Mouse (Mus musculus) erythroblast, adult 5-6 weeks (primary cell): ENCODE results near the gene Pten. TPM values are rescaled to one million over a fixed set of nuclear protein-coding genes. Genes with fewer than 3 reads are reported as not detected.

Experiments
- total RNA-seq, 2 experiments: library from RNA; stranded (forward) in 1 of 2; stranded (reverse) in 1 of 2; fragments of 150-400 nt in 1 of 2; fragments of 200-764, 138-1000 nt in 1 of 2; gene quantifications; 2 replicates each; pipeline versions ENCODE4 v1.2.3 to v1.2.4; 2015 to 2017; ENCODE audit warnings: low replicate concordance in 2 of 2

Pten gene
- total RNA-seq, 2 experiments from 2014 or later: 26.5 to 29.8 TPM

Other genes starting within 250 kb of the Pten start
- 2.9 and 9.8 TPM in 2 replicates for gene Papss2, start 161.7 kb upstream of the Pten start, total RNA-seq (2015; ENCODE audit: low replicate concordance)
- gene Papss2, start 161.7 kb upstream of the Pten start, total RNA-seq (2017; ENCODE audit: low replicate concordance): 2.0 and 3.1 TPM in 2 replicates
- 16.3 and 25.7 TPM in 2 replicates for gene Atad1, start 17.7 kb upstream of the Pten start, total RNA-seq (2015; ENCODE audit: low replicate concordance)
- gene Atad1, start 17.7 kb upstream of the Pten start, total RNA-seq (2017; ENCODE audit: low replicate concordance): 11.6 and 19.2 TPM in 2 replicates